Mouse (Mus musculus) midbrain, embryonic 13.5 days (tissue): ENCODE results near the gene Kdm2b. TPM values are rescaled to one million over a fixed set of nuclear protein-coding genes. Genes with fewer than 3 reads are reported as not detected.

ENCODE experiments used
- ATAC-seq: fragments of 200-750 bp; cut with Nextera tagmentation; 2 replicates; pipeline ENCODE4 v1.8.0; 2017; ENCODE audit warnings: mild to moderate bottlenecking, moderate TSS enrichment, moderate library complexity
- H3K27ac ChIP-seq: fragments of 300-500 bp; sonication (generic); 2 replicates; pipeline ENCODE4 v1.5.1; 2015; ENCODE audit warnings: inconsistent platforms, mild to moderate bottlenecking, moderate library complexity
- H3K27me3 ChIP-seq: fragments of 300-500 bp; sonication (generic); 2 replicates; pipeline ENCODE4 v1.6.1; 2015; ENCODE audit warnings: mild to moderate bottlenecking, inconsistent platforms
- H3K36me3 ChIP-seq: fragments of 300-500 bp; sonication (generic); 2 replicates; pipeline ENCODE4 v1.6.1; 2015; ENCODE audit warnings: mild to moderate bottlenecking, inconsistent platforms
- H3K4me1 ChIP-seq: fragments of 300-500 bp; sonication (generic); replicated peaks from 2 replicates; pipeline ENCODE4 v1.6.1; 2015; ENCODE audit warnings: inconsistent platforms
- H3K4me2 ChIP-seq: fragments of 300-500 bp; sonication (generic); replicated peaks from 2 replicates; pipeline ENCODE4 v1.6.1; 2015; ENCODE audit warnings: moderate library complexity, mild to moderate bottlenecking, inconsistent platforms
- H3K4me3 ChIP-seq: fragments of 300-500 bp; sonication (generic); replicated peaks from 2 replicates; pipeline ENCODE4 v1.5.1; 2015; ENCODE audit warnings: mild to moderate bottlenecking, inconsistent platforms
- H3K9ac ChIP-seq: fragments of 300-500 bp; sonication (generic); replicated peaks from 2 replicates; pipeline ENCODE4 v1.6.1; 2015; ENCODE audit warnings: mild to moderate bottlenecking, inconsistent platforms
- H3K9me3 ChIP-seq: fragments of 300-500 bp; sonication (generic); 2 replicates; pipeline ENCODE4 v1.6.1; 2016; ENCODE audit warnings: mild to moderate bottlenecking, inconsistent platforms
- WGBS: fragments of 180-500 bp; shearing (Covaris S2); methylation state at CpG from one replicate; pipeline ENCODE4 v1.1.7; 2015; 5-methylcytosine and 5-hydroxymethylcytosine counted together
- polyA plus RNA-seq: library from polyadenylated mRNA; unstranded; fragments of >200 nt; fragmentation: Nextera tagmentation; extraction: Ambion mirVana; gene quantifications from 2 replicates; pipeline ENCODE4 v1.2.1, GENCODE M21; 2015

Kdm2b gene
- polyA plus RNA-seq, 1 experiment from 2014 or later, result 116 TPM

GRCm38 (mm10) chr5:122882256-122883050 lies 107.2 kb downstream of the Kdm2b start:
- Histone ChIP-seq H3K9me3 (no peaks in the 10 kb centered on the region), H3K4me1 (peaks cover 5% of the 10 kb centered on the region; the same call in 1 of the 2 replicates), H3K36me3 (peaks cover 61% of the 10 kb centered on the region), H3K9ac (no peak overlapping the region), H3K4me3 (no peak overlapping the region), H3K27me3 (no peaks in the 10 kb centered on the region), H3K27ac (no peak overlapping the region), H3K4me2 (no peak overlapping the region)
- WGBS, result 93% methylated on average over 18 of the region's 18 CpGs
- ATAC-seq, result no peak

- no peak overlapping the region for H3K4me2 ChIP-seq
- peaks cover 71% of the 10 kb centered on the region for H3K36me3 ChIP-seq
- H3K27me3 ChIP-seq, result no peaks in the 10 kb centered on the region
- H3K4me3 ChIP-seq, result no peak overlapping the region
- no peaks in the 10 kb centered on the region for H3K9me3 ChIP-seq
- no peak overlapping the region for H3K9ac ChIP-seq
- WGBS, result 56% methylated on average over 5 of the region's 5 CpGs
- H3K27ac ChIP-seq, result 0 out of 2 replicates have a peak overlapping the region, but pooled peaks have one; percentile 47
- peak; percentile 81 for ATAC-seq
- peaks cover 5% of the 10 kb centered on the region; the same call in 1 of the 2 replicates for H3K4me1 ChIP-seq
Observed at GRCm38 (mm10) chr5:122881313-122881712, 108.3 kb downstream of the Kdm2b start.

DNA sequence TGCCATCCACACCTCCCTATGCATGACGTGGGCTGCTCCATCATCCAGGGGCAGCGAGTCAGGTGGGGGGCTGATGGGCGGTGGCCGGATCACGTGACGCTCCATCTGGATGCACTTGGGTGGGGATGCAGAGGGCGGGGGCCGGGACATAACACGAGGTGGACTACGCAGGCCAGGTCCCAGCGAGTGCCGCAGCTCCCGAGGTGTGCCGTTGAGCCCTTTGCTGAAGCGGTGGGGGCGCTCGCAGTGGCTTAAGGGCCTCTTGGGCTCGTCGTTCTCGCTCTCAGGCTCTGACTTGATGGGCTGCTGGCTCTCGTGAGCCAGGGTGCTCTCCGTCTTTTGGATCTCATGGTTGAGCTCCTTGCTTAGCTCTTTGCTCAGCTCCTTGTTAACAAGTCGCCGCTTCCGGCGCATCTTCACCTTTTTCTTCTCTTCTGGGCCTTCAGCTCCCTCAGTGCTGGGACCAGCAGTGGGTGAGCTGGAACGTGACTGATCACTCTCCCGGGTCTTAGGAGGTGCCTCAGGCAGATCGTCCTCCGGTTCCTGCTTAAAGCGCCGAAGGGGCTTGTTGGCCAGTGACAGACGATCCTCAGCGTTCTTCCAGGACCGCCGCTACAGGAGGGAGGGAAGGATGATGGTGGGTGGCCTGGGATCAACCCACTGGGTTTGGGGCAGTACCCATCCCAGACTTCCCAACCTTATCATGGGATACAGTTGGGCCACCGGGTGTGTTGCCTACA lies 109.2 kb downstream of the Kdm2b start:
- no peaks in the 10 kb centered on the region for H3K27me3 ChIP-seq

GRCm38 (mm10) chr5:122876671-122877070 lies 113.0 kb downstream of the Kdm2b start:
- H3K4me3 ChIP-seq, result no peak overlapping the region
- no peak overlapping the region for H3K27ac ChIP-seq
- H3K4me2 ChIP-seq, result no peak overlapping the region
- no peaks in the 10 kb centered on the region for H3K4me1 ChIP-seq
- no peak for ATAC-seq
- H3K27me3 ChIP-seq, result no peaks in the 10 kb centered on the region
- WGBS, result 84% methylated on average over 3 of the region's 3 CpGs
- peaks cover 77% of the 10 kb centered on the region for H3K36me3 ChIP-seq
- no peaks in the 10 kb centered on the region for H3K9me3 ChIP-seq
- H3K9ac ChIP-seq, result no peak overlapping the region

More for the DNA sequence above, 109.2 kb downstream of the Kdm2b start:
- Histone ChIP-seq H3K9me3 (no peaks in the 10 kb centered on the region), H3K4me2 (no peak overlapping the region), H3K4me1 (peaks cover 5% of the 10 kb centered on the region; the same call in 1 of the 2 replicates), H3K27ac (no peak overlapping the region), H3K36me3 (peaks cover 77% of the 10 kb centered on the region), H3K4me3 (no peak overlapping the region), H3K9ac (no peak overlapping the region)
- WGBS, result 96% methylated on average over 37 of the region's 37 CpGs
- ATAC-seq, result 0 out of 2 replicates have a peak, but pooled peaks have one; percentile 50

GRCm38 (mm10) chr5:122874359-122874758 lies 115.3 kb downstream of the Kdm2b start:
- Histone ChIP-seq H3K36me3 (peaks cover 65% of the 10 kb centered on the region), H3K9ac (no peak overlapping the region), H3K4me3 (no peak overlapping the region), H3K27me3 (no peaks in the 10 kb centered on the region), H3K27ac (no peak overlapping the region), H3K4me1 (no peaks in the 10 kb centered on the region), H3K4me2 (no peak overlapping the region), H3K9me3 (no peaks in the 10 kb centered on the region)
- 86% methylated on average over 3 of the region's 3 CpGs for WGBS
- ATAC-seq, result no peak

DNA sequence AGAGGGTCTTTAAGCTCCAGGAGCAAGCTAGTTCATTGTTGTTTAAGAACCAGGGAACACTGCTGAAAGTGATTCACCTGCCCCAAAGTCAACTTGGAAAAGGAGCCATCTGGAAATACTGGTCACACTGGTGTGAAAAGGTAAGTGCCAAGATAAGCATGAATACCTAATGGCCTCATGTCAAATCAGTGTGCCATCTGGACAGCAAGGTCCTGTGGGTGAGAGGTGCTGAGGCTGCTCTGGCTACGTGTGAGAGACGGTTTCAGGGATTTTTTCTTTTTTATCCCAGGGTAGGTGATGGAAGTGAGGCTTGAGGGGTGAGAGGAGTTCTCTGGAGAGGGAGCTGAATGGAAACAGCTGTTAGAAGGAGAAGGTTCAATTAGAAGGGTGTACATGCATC lies 116.0 kb downstream of the Kdm2b start:
- no peak for ATAC-seq
- no peak overlapping the region for H3K9ac ChIP-seq
- H3K27ac ChIP-seq, result 0 out of 2 replicates have a peak overlapping the region, but pooled peaks have one; percentile 4
- no peak overlapping the region for H3K4me2 ChIP-seq
- no peaks in the 10 kb centered on the region for H3K9me3 ChIP-seq
- 77% methylated on average over 2 of the region's 2 CpGs for WGBS
- H3K27me3 ChIP-seq, result no peaks in the 10 kb centered on the region
- no peak overlapping the region for H3K4me3 ChIP-seq
- H3K36me3 ChIP-seq, result peaks cover 62% of the 10 kb centered on the region
- no peaks in the 10 kb centered on the region for H3K4me1 ChIP-seq

GRCm38 (mm10) chr5:122872626-122873025 lies 117.0 kb downstream of the Kdm2b start:
- no peaks in the 10 kb centered on the region for H3K9me3 ChIP-seq
- H3K4me3 ChIP-seq, result no peak overlapping the region
- peaks cover 62% of the 10 kb centered on the region for H3K36me3 ChIP-seq
- no peaks in the 10 kb centered on the region for H3K4me1 ChIP-seq
- 85% methylated on average over 3 of the region's 3 CpGs for WGBS
- H3K27me3 ChIP-seq, result no peaks in the 10 kb centered on the region
- H3K27ac ChIP-seq, result no peak overlapping the region
- ATAC-seq, result no peak
- no peak overlapping the region for H3K9ac ChIP-seq
- no peak overlapping the region for H3K4me2 ChIP-seq

DNA sequence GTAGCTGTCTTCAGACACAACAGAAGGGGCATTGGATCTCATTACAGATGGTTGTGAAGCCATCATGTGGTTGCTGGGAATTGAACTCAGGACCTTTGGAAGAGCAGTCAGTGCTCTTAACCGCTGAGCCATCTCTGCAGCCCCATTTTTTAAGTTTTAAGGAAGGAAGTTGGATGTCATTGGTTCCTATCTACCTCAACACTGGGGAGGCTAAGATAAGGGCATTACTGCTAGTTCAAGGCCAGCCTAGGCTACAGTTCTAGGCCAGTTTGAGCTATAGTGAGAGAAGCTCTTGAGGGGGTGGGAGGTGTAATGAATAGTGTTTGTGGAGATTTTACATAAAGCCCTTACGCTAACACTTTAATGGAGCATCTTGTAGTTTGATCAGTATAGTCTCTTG lies 126.6 kb downstream of the Kdm2b start:
- Histone ChIP-seq H3K9me3 (no peaks in the 10 kb centered on the region), H3K9ac (no peak overlapping the region), H3K4me1 (no peaks in the 10 kb centered on the region), H3K27ac (no peak overlapping the region), H3K27me3 (no peaks in the 10 kb centered on the region), H3K4me3 (no peak overlapping the region), H3K4me2 (no peak overlapping the region), H3K36me3 (peaks cover 63% of the 10 kb centered on the region)
- ATAC-seq, result no peak
- 98% methylated on average over 2 of the region's 2 CpGs for WGBS

DNA sequence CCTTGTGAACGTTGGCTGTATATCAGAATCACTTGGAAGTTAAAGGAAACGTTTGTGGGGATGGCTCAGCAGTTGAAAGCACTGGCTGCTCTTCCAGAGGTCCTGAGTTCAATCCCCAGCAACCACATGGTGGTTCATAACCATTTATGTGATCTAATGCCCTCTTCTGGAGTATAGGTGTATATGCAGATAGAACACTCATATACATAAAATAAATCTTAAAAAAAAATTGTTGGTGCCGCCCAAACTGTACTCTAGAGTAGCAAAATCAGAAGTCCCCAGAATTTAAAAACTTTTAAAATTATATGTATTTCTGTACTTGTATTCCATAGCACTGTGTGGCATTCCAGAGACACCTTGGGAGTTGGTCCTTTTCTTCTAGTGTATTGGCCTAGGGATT lies 133.8 kb downstream of the Kdm2b start:
- 89% methylated on average over 3 of the region's 3 CpGs for WGBS
- ATAC-seq, result no peak
- H3K9me3 ChIP-seq, result no peaks in the 10 kb centered on the region
- H3K9ac ChIP-seq, result no peak overlapping the region
- 0 out of 2 replicates have a peak, but pooled peaks cover 3% of the 10 kb centered on the region for H3K36me3 ChIP-seq
- no peak overlapping the region for H3K4me3 ChIP-seq
- H3K27me3 ChIP-seq, result no peaks in the 10 kb centered on the region
- no peak overlapping the region for H3K27ac ChIP-seq
- no peak overlapping the region for H3K4me2 ChIP-seq
- peaks cover 17% of the 10 kb centered on the region for H3K4me1 ChIP-seq

- Histone ChIP-seq H3K27ac (no peak overlapping the region), H3K4me1 (peaks cover 29% of the 10 kb centered on the region), H3K4me2 (no peak overlapping the region), H3K9me3 (no peaks in the 10 kb centered on the region), H3K36me3 (0 out of 2 replicates have a peak, but pooled peaks cover 3% of the 10 kb centered on the region), H3K9ac (no peak overlapping the region), H3K27me3 (no peaks in the 10 kb centered on the region), H3K4me3 (no peak overlapping the region)
- WGBS, result 89% methylated on average over 2 of the region's 2 CpGs
- ATAC-seq, result no peak
Observed at GRCm38 (mm10) chr5:122852611-122853010, 137.0 kb downstream of the Kdm2b start.

DNA sequence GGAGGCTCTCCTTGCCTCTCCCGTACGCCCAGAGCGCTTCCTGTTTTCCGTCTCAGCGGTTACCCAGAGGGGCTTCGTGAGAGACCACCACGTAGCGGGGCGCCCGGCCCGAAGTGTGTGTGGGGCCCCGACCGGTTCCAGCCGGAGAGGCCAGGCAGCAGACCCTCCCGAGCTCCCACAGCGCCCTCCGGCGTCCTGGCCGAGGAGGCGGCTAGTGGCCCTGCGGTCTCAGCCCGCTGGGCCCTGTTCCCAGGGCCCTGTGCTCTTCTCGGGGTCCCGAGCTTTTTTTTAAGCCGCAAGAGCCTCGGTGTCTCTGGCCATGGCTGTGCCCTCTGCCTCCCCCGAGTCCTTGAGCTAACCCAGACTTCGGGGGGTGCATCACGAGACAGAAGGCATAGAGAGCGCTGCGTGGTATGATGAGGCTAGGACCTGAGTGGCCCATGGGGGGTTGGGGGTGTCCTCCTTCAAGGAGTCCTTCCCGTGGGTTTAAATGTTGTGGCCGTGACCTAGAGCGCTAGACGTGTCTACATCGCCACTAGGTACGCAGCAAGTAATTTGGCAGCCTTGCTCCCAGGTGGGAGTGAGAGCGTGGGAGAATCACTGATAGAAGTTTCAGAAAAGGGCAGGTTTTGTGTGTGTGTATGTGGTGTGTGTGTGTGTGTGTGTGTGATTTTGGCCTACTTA lies 139.2 kb downstream of the Kdm2b start:
- peak overlapping the region; percentile 96 for H3K4me2 ChIP-seq
- no peaks in the 10 kb centered on the region for H3K27me3 ChIP-seq
- peaks cover 29% of the 10 kb centered on the region for H3K4me1 ChIP-seq
- WGBS, result 2% methylated on average over 38 of the region's 38 CpGs
- H3K9me3 ChIP-seq, result no peaks in the 10 kb centered on the region
- ATAC-seq, result peak; percentile 92
- no peaks in the 10 kb centered on the region for H3K36me3 ChIP-seq
- peak overlapping the region; percentile 93 for H3K27ac ChIP-seq
- H3K4me3 ChIP-seq, result peak overlapping the region; percentile 86
- H3K9ac ChIP-seq, result peak overlapping the region; percentile 96
